10 mouse cellular contexts compared by ENCODE assay signal in the genomic region with DNA sequence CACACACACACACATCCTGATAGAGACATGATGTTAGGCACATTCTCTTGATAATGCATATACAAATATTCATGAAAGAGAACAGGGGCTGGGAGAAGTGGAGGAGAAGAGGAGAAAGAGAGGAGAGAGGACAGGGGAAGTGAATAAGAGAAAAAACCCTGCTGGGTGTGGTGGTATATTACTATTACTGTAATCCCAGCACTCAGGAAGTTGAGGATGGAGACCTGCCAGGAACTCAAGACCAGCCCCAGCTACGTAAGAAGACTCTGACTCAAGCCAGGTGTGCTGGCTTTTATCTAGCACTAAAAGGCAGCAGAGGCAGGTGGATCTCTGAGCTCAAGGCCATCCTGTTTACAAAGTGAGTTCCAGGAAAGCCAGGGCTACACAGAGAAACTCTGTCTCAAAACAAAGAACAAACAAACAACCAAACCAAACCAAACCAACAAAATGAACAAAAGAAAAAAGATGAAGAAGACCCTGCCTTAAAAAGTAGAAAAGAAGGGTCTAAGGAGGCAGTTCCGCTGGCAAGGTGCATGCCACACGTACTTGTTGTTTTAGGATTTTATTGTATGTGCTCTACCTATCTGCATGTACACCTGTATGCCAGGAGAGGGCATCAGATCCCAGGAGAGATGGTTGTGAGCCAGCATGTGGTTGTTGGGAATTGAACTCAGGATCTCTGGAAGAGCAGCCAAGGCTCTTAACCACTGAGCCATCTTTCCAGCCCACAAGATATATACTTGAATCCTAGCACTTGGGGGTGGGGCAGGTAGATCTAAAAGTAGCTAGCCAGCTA. TPM values are rescaled to one million over a fixed set of nuclear protein-coding genes. Genes with fewer than 3 reads are reported as not detected.
DNase-seq lines count a peak whose midpoint lies in the region; ATAC-seq lines count a peak whose summit lies in the region.
"Had no signal": no experiment of that assay in that cellular context is flagged by ENCODE, and none has a peak within 500 bp of the region (broad histone marks: within the 10 kb centered on the region; RNA-seq: fewer than 3 reads in every experiment).

No protein-coding gene starts in this region.

- no peak overlapping the region for H3K9ac ChIP-seq in kidney, embryonic 15.5 days
- no peak overlapping the region for H3K9ac ChIP-seq in midbrain, embryonic 14.5 days (replicated peaks; ENCODE audit: low read length)
- H3K9ac ChIP-seq: liver, embryonic 13.5 days had no signal

- peaks cover 27% of the 10 kb centered on the region for H3K4me1 ChIP-seq in kidney, embryonic 15.5 days
- 0 out of 2 replicates have a peak, but pooled peaks cover 7% of the 10 kb centered on the region for H3K4me1 ChIP-seq in midbrain, embryonic 14.5 days (ENCODE audit: control insufficient read depth, insufficient read depth, low read length)

- no peaks in the 10 kb centered on the region for H3K27me3 ChIP-seq in kidney, embryonic 15.5 days
- H3K27me3 ChIP-seq in midbrain, embryonic 14.5 days (ENCODE audit: control insufficient read depth, insufficient read depth, low read length), result no peaks in the 10 kb centered on the region
- H3K27me3 ChIP-seq: Patski had no signal

- H3K36me3 ChIP-seq in kidney, embryonic 15.5 days, result peaks cover 8% of the 10 kb centered on the region
- no peaks in the 10 kb centered on the region for H3K36me3 ChIP-seq in midbrain, embryonic 14.5 days (ENCODE audit: control insufficient read depth, insufficient read depth, low read length)
- H3K36me3 ChIP-seq: liver, embryonic 13.5 days had no signal

- H3K9me3 ChIP-seq in kidney, embryonic 15.5 days (replicated peaks), result no peaks in the 10 kb centered on the region
- no peaks in the 10 kb centered on the region for H3K9me3 ChIP-seq in midbrain, embryonic 14.5 days (ENCODE audit: control insufficient read depth, low read length)
- H3K9me3 ChIP-seq: liver, embryonic 13.5 days had no signal

- no peak for DNase-seq in kidney, adult 8-10 months
- DNase-seq in ZHBTc4 (ENCODE audit: low read depth, low spot score) (peak; percentile 71), MN1 (ENCODE audit: low spot score) (no peak)
- no peak for DNase-seq in midbrain, embryonic 14.5 days
- DNase-seq in testis, postnatal 14 days (ENCODE audit: low spot score), result no peak
- DNase-seq in frontal cortex, postnatal 36 days (ENCODE audit: low spot score in 2 of 2), result no peak
- DNase-seq: liver, embryonic 13.5 days had no signal

- H3K4me3 ChIP-seq in kidney, embryonic 15.5 days (replicated peaks), result no peak overlapping the region
- no peak overlapping the region for H3K4me3 ChIP-seq in midbrain, embryonic 14.5 days (replicated peaks; ENCODE audit: low read depth, low read length)
- H3K4me3 ChIP-seq: liver, embryonic 13.5 days had no signal

- WGBS in kidney, embryonic 15.5 days, result 78% methylated on average over 3 of the region's 3 CpGs
- 83% methylated on average over 3 of the region's 3 CpGs for WGBS in midbrain, embryonic 14.5 days

- no peak for ATAC-seq in kidney, embryonic 15.5 days (replicated peaks; ENCODE audit: low FRiP score)
- peak; percentile 18; the same call in 1 of the 2 replicates for ATAC-seq in granulocyte monocyte progenitor cell, adult 5-6 weeks (replicated peaks; ENCODE audit: poor library complexity, severe bottlenecking)
- ATAC-seq in midbrain, embryonic 14.5 days (ENCODE audit: low FRiP score, low TSS enrichment), result no peak

- peak overlapping the region; percentile 90 for H3K27ac ChIP-seq in kidney, embryonic 15.5 days
- H3K27ac ChIP-seq in midbrain, embryonic 14.5 days (replicated peaks; ENCODE audit: low read depth, low read length), result peak overlapping the region; percentile 72
- H3K27ac ChIP-seq: liver, embryonic 13.5 days had no signal

- peak overlapping the region; percentile 50; the same call in 1 of the 2 replicates for H3K4me2 ChIP-seq in kidney, embryonic 15.5 days
- peak overlapping the region; percentile 54 for H3K4me2 ChIP-seq in midbrain, embryonic 14.5 days (ENCODE audit: low read length)
- H3K4me2 ChIP-seq: liver, embryonic 13.5 days had no signal

RNA-seq across cellular contexts. Expression of gene B4galt3, which starts 6.3 kb away (rescaled TPM):
- 80.4 and 94.3 TPM in 2 replicates for polyA plus RNA-seq in kidney, embryonic 15.5 days (2015; fragmentation: Nextera tagmentation; extraction: Ambion mirVana)
- 24.7 and 25.6 TPM in 2 replicates for total RNA-seq in granulocyte monocyte progenitor cell, adult 5-6 weeks (2014; fragmentation: Nextera tagmentation)
- total RNA-seq in granulocyte monocyte progenitor cell, adult 5-6 weeks (2017), result 14.7 and 19.0 TPM in 2 replicates
- polyA plus RNA-seq in midbrain, embryonic 14.5 days (2014; fragmentation: Nextera tagmentation; extraction: Ambion mirVana), result 101 and 105 TPM in 2 replicates

RNA-seq across cellular contexts. Expression of gene Ndufs2, which starts 12.7 kb away (rescaled TPM):
- polyA plus RNA-seq in kidney, embryonic 15.5 days (2015; fragmentation: Nextera tagmentation; extraction: Ambion mirVana), result 276 and 283 TPM in 2 replicates
- 270 and 271 TPM in 2 replicates for total RNA-seq in granulocyte monocyte progenitor cell, adult 5-6 weeks (2014; fragmentation: Nextera tagmentation)
- 358 and 391 TPM in 2 replicates for total RNA-seq in granulocyte monocyte progenitor cell, adult 5-6 weeks (2017)
- 185 and 220 TPM in 2 replicates for polyA plus RNA-seq in midbrain, embryonic 14.5 days (2014; fragmentation: Nextera tagmentation; extraction: Ambion mirVana)

RNA-seq across cellular contexts. Expression of gene Adamts4, which starts 13.6 kb away (rescaled TPM):
- 10.7 and 11.6 TPM in 2 replicates for polyA plus RNA-seq in kidney, embryonic 15.5 days (2015; fragmentation: Nextera tagmentation; extraction: Ambion mirVana)
- total RNA-seq in granulocyte monocyte progenitor cell, adult 5-6 weeks (2014; fragmentation: Nextera tagmentation), result not detected in 2 replicates
- not detected in 2 replicates for total RNA-seq in granulocyte monocyte progenitor cell, adult 5-6 weeks (2017)
- polyA plus RNA-seq in midbrain, embryonic 14.5 days (2014; fragmentation: Nextera tagmentation; extraction: Ambion mirVana), result 3.3 and 4.1 TPM in 2 replicates

RNA-seq across cellular contexts. Expression of gene Ppox, which starts 17.1 kb away (rescaled TPM):
- 63.0 and 65.4 TPM in 2 replicates for polyA plus RNA-seq in kidney, embryonic 15.5 days (2015; fragmentation: Nextera tagmentation; extraction: Ambion mirVana)
- total RNA-seq in granulocyte monocyte progenitor cell, adult 5-6 weeks (2014; fragmentation: Nextera tagmentation), result 22.5 and 37.6 TPM in 2 replicates
- 16.8 and 25.3 TPM in 2 replicates for total RNA-seq in granulocyte monocyte progenitor cell, adult 5-6 weeks (2017)
- 43.2 and 46.8 TPM in 2 replicates for polyA plus RNA-seq in midbrain, embryonic 14.5 days (2014; fragmentation: Nextera tagmentation; extraction: Ambion mirVana)

RNA-seq across cellular contexts. Expression of gene Usp21, which starts 23.9 kb away (rescaled TPM):
- 87.7 and 97.8 TPM in 2 replicates for polyA plus RNA-seq in kidney, embryonic 15.5 days (2015; fragmentation: Nextera tagmentation; extraction: Ambion mirVana)
- total RNA-seq in granulocyte monocyte progenitor cell, adult 5-6 weeks (2014; fragmentation: Nextera tagmentation), result 34.7 and 37.6 TPM in 2 replicates
- 20.0 and 22.8 TPM in 2 replicates for total RNA-seq in granulocyte monocyte progenitor cell, adult 5-6 weeks (2017)
- 92.6 and 98.9 TPM in 2 replicates for polyA plus RNA-seq in midbrain, embryonic 14.5 days (2014; fragmentation: Nextera tagmentation; extraction: Ambion mirVana)
